Mouse (Mus musculus): ENCODE data around the gene Sart1. TPM values are rescaled to one million over a fixed set of nuclear protein-coding genes. Genes with fewer than 3 reads are reported as not detected.

The Sart1 gene
- polyA plus RNA-seq, 1 experiment, result 70.5 TPM

DNA sequence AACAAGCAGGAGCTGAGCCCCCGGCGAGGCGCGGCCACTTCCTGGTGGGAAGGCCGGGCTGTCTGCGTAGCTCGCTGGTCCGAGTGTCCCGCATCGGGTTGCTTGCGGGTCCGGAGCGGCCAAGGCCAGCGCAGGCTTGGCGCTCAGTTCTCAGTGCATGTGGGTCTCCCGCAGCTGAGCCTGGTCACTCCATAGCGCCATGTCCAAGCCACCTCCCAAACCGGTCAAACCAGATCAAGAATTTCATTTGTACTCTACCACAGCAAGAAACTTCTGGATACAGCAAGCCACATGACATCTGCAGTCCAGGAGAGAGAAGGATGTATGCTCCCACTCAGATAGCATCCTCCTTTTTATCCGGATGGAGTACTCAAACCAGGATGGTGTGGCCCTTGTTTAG, 60.5 kb downstream of the Sart1 start:
- DNase-seq (ENCODE audit: extremely low spot score in 1 of 2, low spot score in 1 of 2), result no peak

Other genes with a start within 250 kb of the Sart1 start
- gene Pacs1, start 115.6 kb downstream of the Sart1 start, polyA plus RNA-seq (2012; rRNA removed), result 43.3 and 47.3 TPM in 2 replicates
- gene Sf3b2, start 93.2 kb downstream of the Sart1 start, polyA plus RNA-seq (2012; rRNA removed), result 168 and 172 TPM in 2 replicates
- gene Gal3st3, start 90.4 kb downstream of the Sart1 start, polyA plus RNA-seq (2012; rRNA removed), result 61.5 and 70.3 TPM in 2 replicates
- gene Catsper1, start 53.0 kb downstream of the Sart1 start, polyA plus RNA-seq (2012; rRNA removed), result not detected in 2 replicates
- gene Cst6, start 39.1 kb downstream of the Sart1 start, polyA plus RNA-seq (2012; rRNA removed), result 9.6 and 10.2 TPM in 2 replicates
- gene Eif1ad, start 22.0 kb downstream of the Sart1 start, polyA plus RNA-seq (2012; rRNA removed), result 25.4 and 27.0 TPM in 2 replicates
- gene Banf1, start 21.5 kb downstream of the Sart1 start, polyA plus RNA-seq (2012; rRNA removed), result 95.2 and 99.8 TPM in 2 replicates
- not detected in 2 replicates for gene Tsga10ip, start 13.8 kb upstream of the Sart1 start, polyA plus RNA-seq (2012; rRNA removed)
- 305 and 342 TPM in 2 replicates for gene Drap1, start 36.3 kb upstream of the Sart1 start, polyA plus RNA-seq (2012; rRNA removed)
- gene AI837181, start 36.4 kb upstream of the Sart1 start, polyA plus RNA-seq (2012; rRNA removed), result 94.3 and 95.0 TPM in 2 replicates
- 0.06 and 0.19 TPM in 2 replicates for gene Fosl1, start 58.8 kb upstream of the Sart1 start, polyA plus RNA-seq (2012; rRNA removed)
- gene Ccdc85b, start 69.2 kb upstream of the Sart1 start, polyA plus RNA-seq (2012; rRNA removed), result 22.4 and 24.7 TPM in 2 replicates
- 130 and 142 TPM in 2 replicates for gene Fibp, start 71.9 kb upstream of the Sart1 start, polyA plus RNA-seq (2012; rRNA removed)
- gene Ctsw, start 79.8 kb upstream of the Sart1 start, polyA plus RNA-seq (2012; rRNA removed), result 0.38 and 0.40 TPM in 2 replicates
- 36.5 and 37.4 TPM in 2 replicates for gene Efemp2, start 85.3 kb upstream of the Sart1 start, polyA plus RNA-seq (2012; rRNA removed)
- gene Mus81, start 99.7 kb upstream of the Sart1 start, polyA plus RNA-seq (2012; rRNA removed), result 42.4 TPM in 2 replicates
- gene Cfl1, start 101.8 kb upstream of the Sart1 start, polyA plus RNA-seq (2012; rRNA removed), result 1,335 and 1,444 TPM in 2 replicates
- 5.4 and 5.9 TPM in 2 replicates for gene 1700020D05Rik, start 115.1 kb upstream of the Sart1 start, polyA plus RNA-seq (2012; rRNA removed)
- gene Snx32, start 121.8 kb upstream of the Sart1 start, polyA plus RNA-seq (2012; rRNA removed), result 152 and 164 TPM in 2 replicates
- 0.04 TPM in 2 replicates for gene Ovol1, start 171.9 kb upstream of the Sart1 start, polyA plus RNA-seq (2012; rRNA removed)
- 2.5 and 2.8 TPM in 2 replicates for gene Ap5b1, start 179.3 kb upstream of the Sart1 start, polyA plus RNA-seq (2012; rRNA removed)
- 50.2 and 56.5 TPM in 2 replicates for gene Rnaseh2c, start 213.2 kb upstream of the Sart1 start, polyA plus RNA-seq (2012; rRNA removed)
- 109 and 111 TPM in 2 replicates for gene Kat5, start 221.5 kb upstream of the Sart1 start, polyA plus RNA-seq (2012; rRNA removed)
- 32.6 and 33.4 TPM in 2 replicates for gene Rela, start 248.8 kb upstream of the Sart1 start, polyA plus RNA-seq (2012; rRNA removed)